Mouse (Mus musculus) erythroblast, adult 5-6 weeks (primary cell): ENCODE measurements around the gene Lmo4. TPM values are rescaled to one million over a fixed set of nuclear protein-coding genes. Genes with fewer than 3 reads are reported as not detected.

ENCODE experiments used
- ATAC-seq: replicated peaks from 2 replicates; pipeline ENCODE4 v1.8.0; 2016; ENCODE audit warnings: moderate number of reproducible peaks, mild to moderate bottlenecking, moderate TSS enrichment, inconsistent platforms; ENCODE audit not compliant: poor library complexity, low FRiP score, severe bottlenecking
- total RNA-seq, 2 experiments: library from RNA; stranded (forward) in 1 of 2; stranded (reverse) in 1 of 2; fragments of 150-400 nt in 1 of 2; fragments of 200-764, 138-1000 nt in 1 of 2; gene quantifications; 2 replicates each; pipeline versions ENCODE4 v1.2.3 to v1.2.4; 2015 to 2017; ENCODE audit warnings: low replicate concordance in 2 of 2

Gene Lmo4
- 64.8 and 103 TPM in 2 replicates for total RNA-seq (2015; ENCODE audit: low replicate concordance)
- 21.9 and 22.7 TPM in 2 replicates for total RNA-seq (2017; ENCODE audit: low replicate concordance)

- no peak for ATAC-seq
These were observed at the start of gene Lmo4 for GRCm38 (mm10) chr3:144204413-144205311. TSS of gene Lmo4 (minus strand) at chr3:144205220.

- no peak for ATAC-seq
These were observed 49.3 kb upstream of the Lmo4 start for GRCm38 (mm10) chr3:144254281-144254680.

- ATAC-seq, result no peak
These were observed 48.0 kb upstream of the Lmo4 start for GRCm38 (mm10) chr3:144253018-144253417.

- no peak for ATAC-seq
These were observed 47.1 kb upstream of the Lmo4 start for GRCm38 (mm10) chr3:144252109-144252508.

DNA sequence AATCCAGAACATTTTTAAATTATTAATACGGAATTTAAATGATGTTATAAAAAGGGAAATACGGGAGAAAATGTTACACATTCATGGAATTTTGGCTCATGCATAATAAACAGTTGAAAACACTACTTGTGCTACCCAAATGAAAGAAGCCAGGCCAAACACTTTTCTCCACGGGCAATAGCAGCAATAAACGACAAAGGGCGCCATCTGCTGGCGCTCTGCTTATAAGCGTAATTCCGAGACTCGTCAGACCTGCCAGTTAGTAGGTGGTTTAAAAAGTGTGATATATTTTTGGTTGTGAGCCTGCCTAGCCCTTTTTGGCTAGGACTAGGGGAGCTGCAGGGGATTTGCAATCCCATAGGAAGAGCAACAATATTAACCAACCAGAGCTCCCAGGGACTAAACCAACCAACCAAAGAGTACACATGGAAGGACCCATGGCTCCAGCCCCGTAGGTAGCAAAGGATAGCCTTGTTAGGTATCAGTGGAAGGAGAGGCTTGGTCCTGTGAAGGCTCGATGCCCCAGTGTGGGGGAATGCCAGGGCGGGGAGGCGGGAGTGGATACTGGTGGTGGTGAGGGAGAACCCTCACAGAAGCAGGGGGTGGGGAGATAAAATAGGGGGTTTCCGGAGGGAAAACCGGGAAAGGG lies 37.1 kb upstream of the Lmo4 start:
- ATAC-seq, result no peak

DNA sequence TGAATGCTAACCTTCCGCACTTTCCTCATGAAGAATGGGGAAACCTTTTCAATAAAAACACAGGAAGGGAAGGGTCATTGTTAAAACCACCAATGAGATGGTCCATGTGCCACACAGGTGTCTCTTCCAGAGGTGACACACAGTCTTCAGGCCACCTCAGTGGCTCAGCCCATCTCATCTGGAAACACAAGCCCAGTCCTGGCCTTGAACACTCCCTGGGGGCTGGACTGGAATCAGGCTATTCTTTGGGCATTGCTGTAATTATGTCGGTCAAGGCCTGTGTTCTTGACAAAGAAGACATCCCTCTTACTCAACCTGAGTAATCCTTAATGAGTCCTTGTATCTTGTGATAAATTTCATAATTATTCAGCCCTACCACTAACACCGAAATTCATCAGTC lies 36.1 kb upstream of the Lmo4 start:
- no peak for ATAC-seq

GRCm38 (mm10) chr3:144238482-144238881 lies 33.5 kb upstream of the Lmo4 start:
- ATAC-seq, result no peak

GRCm38 (mm10) chr3:144232347-144233008 lies 27.5 kb upstream of the Lmo4 start:
- no peak for ATAC-seq

DNA sequence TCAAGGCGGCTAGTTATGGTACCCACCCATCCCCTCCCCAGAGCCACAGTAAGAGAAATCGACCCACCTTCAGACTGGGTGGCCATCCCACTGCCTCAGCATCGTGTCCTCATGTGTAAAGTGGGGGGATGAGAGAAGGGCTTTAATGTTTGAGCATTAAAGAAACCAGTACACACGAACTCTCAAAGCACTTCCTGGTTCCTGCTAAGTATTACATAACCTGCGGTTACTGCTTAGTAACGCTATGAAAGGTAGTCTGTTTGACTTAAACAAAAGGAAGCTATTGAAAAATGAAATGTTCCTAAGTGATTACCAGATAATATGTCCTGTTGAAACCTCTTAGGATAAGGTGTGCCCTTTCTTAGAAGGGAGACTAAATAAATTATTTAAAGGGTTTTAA lies 26.9 kb upstream of the Lmo4 start:
- no peak for ATAC-seq

- ATAC-seq, result no peak
These were observed 26.4 kb upstream of the Lmo4 start for GRCm38 (mm10) chr3:144231419-144231818.

DNA sequence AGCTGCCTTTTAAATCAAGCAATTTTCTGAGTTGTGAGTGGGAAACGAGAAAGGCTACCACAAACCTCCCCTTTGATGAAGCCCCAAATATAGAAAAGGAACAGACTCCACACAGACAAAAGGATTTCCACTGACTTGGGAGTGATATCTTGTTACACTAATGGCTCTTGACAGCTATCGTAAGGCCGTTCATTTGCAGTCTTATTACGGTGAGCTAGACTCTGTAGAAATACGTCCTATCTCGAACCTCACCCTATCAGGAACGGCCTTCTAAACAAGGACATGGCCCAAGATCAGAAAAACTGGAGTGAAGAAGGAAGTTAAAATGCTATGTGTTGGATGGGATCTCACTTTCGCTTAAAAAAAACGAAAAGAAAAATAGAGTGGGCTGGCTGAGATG lies 25.0 kb upstream of the Lmo4 start:
- ATAC-seq, result no peak

- ATAC-seq, result no peak
These were observed 24.3 kb upstream of the Lmo4 start for GRCm38 (mm10) chr3:144229312-144229711.

DNA sequence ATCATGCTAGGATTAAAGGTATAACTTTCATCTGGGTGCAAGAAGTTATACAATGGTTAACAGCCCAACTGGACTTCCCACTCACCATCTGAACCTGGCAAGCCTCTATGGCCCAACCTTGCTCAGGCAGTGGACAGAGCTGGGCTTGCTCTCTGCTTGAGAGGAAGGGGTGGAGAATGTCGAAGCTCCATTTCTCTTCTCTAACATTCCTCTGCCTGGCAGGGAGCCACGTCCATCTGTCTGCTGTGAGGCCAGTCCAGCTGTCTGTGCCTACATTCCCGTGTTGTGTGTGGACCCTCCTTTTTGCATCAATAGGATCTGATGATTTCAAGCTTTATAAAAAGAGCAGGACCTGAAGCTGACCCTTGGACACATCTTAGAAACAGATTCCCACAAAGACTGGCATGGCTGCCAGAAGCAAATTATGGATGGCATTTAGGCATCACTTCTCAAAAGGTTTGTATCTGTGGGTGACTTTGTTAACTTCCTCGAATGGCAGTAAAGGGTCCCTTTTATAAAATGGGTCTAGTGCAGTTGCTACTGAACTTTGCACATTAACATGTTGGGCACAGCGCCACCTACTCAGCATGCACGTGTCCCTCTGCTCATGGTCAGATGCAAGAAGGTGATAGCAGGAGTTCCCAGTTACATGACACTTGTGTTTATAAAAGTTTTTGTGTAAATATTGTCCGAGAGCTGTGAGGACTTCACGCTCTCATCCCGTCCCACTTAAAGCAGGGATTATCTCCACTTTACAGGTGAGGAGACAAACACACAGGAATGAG lies 20.6 kb upstream of the Lmo4 start:
- no peak for ATAC-seq

DNA sequence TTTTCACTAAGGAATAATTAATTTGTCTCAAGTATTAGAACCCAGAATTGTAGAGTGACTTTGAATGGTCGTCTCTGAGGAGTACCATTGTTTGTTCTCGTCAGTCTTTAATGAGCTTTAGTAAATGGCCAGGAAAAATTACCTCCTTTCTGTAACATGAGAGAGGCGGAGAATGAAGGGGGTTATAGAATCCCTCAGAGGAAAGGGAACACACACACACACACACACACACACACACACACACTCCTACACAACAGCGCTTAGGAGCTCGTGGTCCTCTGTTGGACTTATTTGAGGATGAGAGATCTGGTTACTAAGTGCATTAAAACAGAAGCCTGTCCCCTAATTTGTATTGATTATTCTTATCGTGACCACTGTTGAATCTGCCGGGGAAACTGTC lies 19.6 kb upstream of the Lmo4 start:
- no peak for ATAC-seq

DNA sequence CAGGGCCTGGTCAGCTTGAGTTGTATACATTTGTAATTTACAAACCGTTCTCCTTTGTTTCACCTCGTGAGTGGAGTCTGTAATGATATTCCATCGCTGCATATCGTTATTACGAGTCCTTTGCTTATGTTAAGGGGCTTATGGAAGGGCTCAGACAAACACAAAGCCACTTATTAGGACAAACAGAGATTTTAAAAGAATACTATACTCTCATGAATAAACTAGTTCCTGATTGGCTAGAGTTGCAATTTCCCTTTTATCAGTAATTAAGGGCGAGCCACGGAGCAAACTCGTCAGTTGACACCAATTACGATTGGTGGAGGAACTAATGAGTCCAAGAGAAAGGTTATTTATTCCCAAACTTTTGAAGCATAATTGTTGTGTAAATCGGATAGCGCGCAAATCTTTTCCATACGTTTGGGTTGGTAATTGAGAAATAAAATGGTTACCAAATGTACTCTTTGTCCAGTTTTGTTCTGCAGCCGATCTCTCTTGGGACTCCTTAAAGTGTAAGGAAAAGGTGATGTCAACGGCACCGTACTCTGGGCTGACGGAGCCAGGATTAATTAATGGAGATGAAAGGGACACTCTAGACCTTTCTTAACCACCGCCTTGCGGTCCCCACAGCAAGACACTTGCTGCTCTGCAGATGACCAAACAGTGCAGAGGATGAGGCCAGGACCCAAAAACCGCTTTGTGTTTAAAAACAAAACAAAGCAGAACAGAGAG lies 18.5 kb upstream of the Lmo4 start:
- no peak for ATAC-seq

DNA sequence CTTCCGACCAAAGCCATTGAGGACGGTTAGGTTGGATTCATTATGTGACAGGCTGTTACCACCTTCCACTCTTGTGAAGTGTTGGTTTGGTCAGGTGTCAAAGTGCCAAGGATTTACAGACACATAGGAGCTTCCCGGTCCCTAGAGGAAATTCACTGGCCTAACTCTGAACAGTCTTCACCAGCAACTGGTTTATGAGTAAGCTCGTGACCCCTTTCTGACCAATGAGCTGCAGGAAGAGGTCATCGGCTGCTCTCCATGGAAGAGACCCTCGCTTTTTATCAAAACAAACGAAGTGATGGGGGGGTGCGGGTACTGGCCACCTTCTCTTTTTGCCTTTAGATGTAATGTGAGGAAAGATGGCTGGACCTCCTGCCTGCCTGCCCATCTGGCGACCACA lies 17.4 kb upstream of the Lmo4 start:
- no peak for ATAC-seq

DNA sequence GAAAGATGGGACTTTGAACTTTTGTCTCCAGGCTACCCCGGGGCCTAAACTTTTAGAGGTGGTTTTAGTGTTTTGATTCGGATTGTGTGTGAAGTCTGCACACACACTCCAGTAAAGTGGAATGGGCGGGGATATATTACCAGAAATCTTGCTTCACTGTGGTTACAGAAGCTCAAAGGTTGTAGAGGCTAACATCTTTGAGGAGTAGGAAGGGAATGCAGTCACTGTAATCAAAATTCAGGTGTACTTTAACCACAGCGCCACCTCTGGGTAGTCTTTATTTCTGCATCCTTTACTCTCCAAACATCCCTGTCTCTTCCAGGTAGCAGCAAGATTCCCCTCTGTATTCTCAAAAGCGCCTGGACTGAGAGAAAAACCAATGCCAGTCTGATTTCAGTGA lies 2.5 kb upstream of the Lmo4 start:
- ATAC-seq, result no peak

GRCm38 (mm10) chr3:144206942-144207341 lies 1.9 kb upstream of the Lmo4 start:
- ATAC-seq, result no peak

DNA sequence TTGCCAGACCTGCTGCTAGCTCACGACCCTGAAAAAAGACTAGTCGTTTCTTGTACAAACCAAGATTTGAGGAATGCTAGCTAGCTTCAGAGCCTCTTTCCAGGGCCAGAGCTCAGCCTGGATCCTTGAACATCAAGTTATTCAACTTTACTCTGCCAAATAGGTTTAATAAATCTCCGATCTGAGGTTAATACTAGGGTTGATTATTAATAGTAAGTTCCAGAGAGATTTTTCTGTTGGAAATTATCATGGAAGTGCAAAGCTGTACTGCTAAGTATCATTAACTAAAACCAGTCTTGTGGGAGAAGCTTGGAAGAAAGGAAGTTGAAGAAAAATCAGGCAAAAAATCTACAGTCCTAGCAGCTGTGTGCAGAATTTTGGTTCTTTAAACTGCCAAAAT lies 1.2 kb upstream of the Lmo4 start:
- ATAC-seq, result no peak
